Mouse (Mus musculus): ENCODE results near the gene Eid3. TPM values are rescaled to one million over a fixed set of nuclear protein-coding genes. Genes with fewer than 3 reads are reported as not detected.

The Eid3 gene
- total and polyA plus RNA-seq, 3 experiments, result 1.4 to 3.5 (median 1.5) TPM

DNA sequence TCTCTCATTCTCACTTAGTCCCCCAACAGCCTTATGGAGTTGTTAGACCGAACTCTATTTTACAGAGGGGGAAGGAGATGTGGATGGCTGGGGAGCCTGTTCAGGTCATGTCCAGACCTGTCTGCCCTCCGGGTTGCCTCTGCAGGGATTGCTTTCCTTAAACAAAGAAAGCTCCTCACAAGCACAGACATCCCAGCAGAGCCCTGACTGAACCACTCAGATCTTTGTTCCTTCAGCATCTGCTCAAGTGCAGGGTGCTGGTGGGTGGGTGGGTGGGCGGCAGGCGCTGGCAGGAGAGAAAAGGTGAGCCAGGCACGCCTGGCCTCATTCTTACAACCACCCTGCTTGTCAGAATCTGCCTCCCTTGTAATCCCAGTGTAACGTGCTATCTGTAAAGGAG, 22.3 kb upstream of the Eid3 start:
- Histone ChIP-seq H3K9me3 (replicated peaks; ENCODE audit: low read length) (no peaks in the 10 kb centered on the region), H3K4me1 (ENCODE audit: control insufficient read depth in 1 of 2, insufficient read depth in 2 of 2) (peaks cover 6 to 8% of the 10 kb centered on the region in 2 experiments; a peak in 3 of 4 replicates), H3K4me2 (ENCODE audit: insufficient read depth, low read depth, poor library complexity, severe bottlenecking) (no peak overlapping the region), H3K79me2 (replicated peaks; ENCODE audit: control insufficient read depth, extremely low read depth, insufficient read depth, poor library complexity, severe bottlenecking) (no peaks in the 10 kb centered on the region), H3K4me3 (replicated peaks in 1 of 3; ENCODE audit: low read depth in 2 of 3, low read length in 2 of 3, poor library complexity in 1 of 3) (no peak overlapping the region), H3K27ac (ENCODE audit: insufficient read depth, low read depth) (no peak overlapping the region), H3K9ac (ENCODE audit: insufficient read depth, low read depth) (no peak overlapping the region), H3K27me3 (replicated peaks) (no peaks in the 10 kb centered on the region), H3K36me3 (replicated peaks in 1 of 2; ENCODE audit: control insufficient read depth in 1 of 2, insufficient read depth in 1 of 2, low read length in 1 of 2) (no peaks in the 10 kb centered on the region)
- TF ChIP-seq CTCF (conservative IDR thresholded peaks at IDR 0.05 in 1 of 2, IDR thresholded peaks at IDR 0.05 in 1 of 2; ENCODE audit: low read depth in 2 of 2, low read length in 2 of 2), result no peak
- TF ChIP-seq ZC3H11A (IDR thresholded peaks at IDR 0.05; ENCODE audit: low read depth, low read length), result no peak
- no peak for TF ChIP-seq ELF1 (IDR thresholded peaks at IDR 0.05; ENCODE audit: low read depth, low read length)
- no peak for TF ChIP-seq CHD1 (IDR thresholded peaks at IDR 0.05; ENCODE audit: low read depth, low read length)
- TF ChIP-seq HCFC1 (IDR thresholded peaks at IDR 0.05; ENCODE audit: low read depth, low read length), result no peak
- TF ChIP-seq ETS1 (conservative IDR thresholded peaks at IDR 0.05; ENCODE audit: low read depth, low read length), result no peak
- no peak for TF ChIP-seq MAFK (IDR thresholded peaks at IDR 0.05; ENCODE audit: insufficient replicate concordance, low read length)
- TF ChIP-seq USF2 (conservative IDR thresholded peaks at IDR 0.05; ENCODE audit: low read depth, low read length), result no peak
- TF ChIP-seq PAX5 (IDR thresholded peaks at IDR 0.05; ENCODE audit: low read length), result no peak
- TF ChIP-seq NELFE (IDR thresholded peaks at IDR 0.05; ENCODE audit: low read depth, low read length), result no peak
- TF ChIP-seq JUND (conservative IDR thresholded peaks at IDR 0.05; ENCODE audit: low read depth, low read length), result no peak
- TF ChIP-seq USF1 (IDR thresholded peaks at IDR 0.05; ENCODE audit: low read depth, low read length), result no peak
- no peak for TF ChIP-seq CHD2 (IDR thresholded peaks at IDR 0.05; ENCODE audit: low read length)
- TF ChIP-seq MXI1 (IDR thresholded peaks at IDR 0.05; ENCODE audit: low read depth, low read length), result no peak
- TF ChIP-seq ZNF384 (IDR thresholded peaks at IDR 0.05; ENCODE audit: low read depth, low read length), result no peak
- no peak for TF ChIP-seq NRF1 (IDR thresholded peaks at IDR 0.05; ENCODE audit: low read depth, low read length)
- no peak for TF ChIP-seq SMC3 (IDR thresholded peaks at IDR 0.05; ENCODE audit: low read depth, low read length)
- no peak for DNase-seq (ENCODE audit: extremely low read depth)
- in situ Hi-C loops (cut with MboI; ENCODE audit: low pct_ligation_motif_present, low pct_unique_long_range_greater_than_20kb, low sequenced_read_pairs), result no loop called here
- dilution Hi-C loops (cut with MboI; ENCODE audit: extremely low pct_ligation_motif_present, extremely low pct_unique_long_range_greater_than_20kb, low sequenced_read_pairs), result no loop called here

DNA sequence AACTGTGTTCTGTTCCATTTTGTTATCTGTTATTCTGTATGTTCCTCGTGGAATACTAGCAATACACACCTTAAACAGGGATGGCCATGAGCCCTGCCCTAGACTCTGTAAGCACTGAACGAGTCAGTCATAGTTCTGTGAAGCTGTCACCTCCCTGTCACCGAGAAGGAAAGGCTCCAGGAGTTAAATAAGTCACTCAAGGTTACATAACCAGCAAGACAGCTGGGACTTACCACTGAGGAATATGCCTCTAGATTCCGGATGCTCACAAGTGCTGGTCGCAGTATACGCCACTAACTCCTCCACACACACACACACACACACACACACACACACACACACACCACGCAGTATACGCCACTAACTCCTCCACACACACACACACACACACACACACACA, 21.7 kb upstream of the Eid3 start:
- H3K4me2 ChIP-seq (ENCODE audit: insufficient read depth, low read depth, poor library complexity, severe bottlenecking), result no peak overlapping the region
- no peaks in the 10 kb centered on the region for H3K9me3 ChIP-seq (replicated peaks; ENCODE audit: low read length)
- H3K4me1 ChIP-seq (ENCODE audit: control insufficient read depth in 1 of 2, insufficient read depth in 2 of 2), result peaks cover 6 to 8% of the 10 kb centered on the region in 2 experiments; a peak in 3 of 4 replicates
- in situ Hi-C loops (cut with MboI; ENCODE audit: low pct_ligation_motif_present, low pct_unique_long_range_greater_than_20kb, low sequenced_read_pairs) (no loop called here), dilution Hi-C loops (cut with MboI; ENCODE audit: extremely low pct_ligation_motif_present, extremely low pct_unique_long_range_greater_than_20kb, low sequenced_read_pairs) (no loop called here)
- TF ChIP-seq MAX (IDR thresholded peaks at IDR 0.05; ENCODE audit: low read length) (no peak), MAZ (IDR thresholded peaks at IDR 0.05; ENCODE audit: low read depth, low read length) (no peak), TCF12 (IDR thresholded peaks at IDR 0.05; ENCODE audit: low read depth, low read length) (no peak), IRF4 (IDR thresholded peaks at IDR 0.05; ENCODE audit: low read depth, low read length) (no peak), USF2 (conservative IDR thresholded peaks at IDR 0.05; ENCODE audit: low read depth, low read length) (no peak)
- H3K79me2 ChIP-seq (replicated peaks; ENCODE audit: control insufficient read depth, extremely low read depth, insufficient read depth, poor library complexity, severe bottlenecking), result no peaks in the 10 kb centered on the region
- H3K9ac ChIP-seq (ENCODE audit: insufficient read depth, low read depth), result no peak overlapping the region
- H3K4me3 ChIP-seq (replicated peaks in 1 of 3; ENCODE audit: low read depth in 2 of 3, low read length in 2 of 3, poor library complexity in 1 of 3), result no peak overlapping the region
- no peak for DNase-seq (ENCODE audit: extremely low read depth)
- no peaks in the 10 kb centered on the region for H3K36me3 ChIP-seq (replicated peaks in 1 of 2; ENCODE audit: control insufficient read depth in 1 of 2, insufficient read depth in 1 of 2, low read length in 1 of 2)
- H3K27ac ChIP-seq (ENCODE audit: insufficient read depth, low read depth), result no peak overlapping the region
- no peaks in the 10 kb centered on the region for H3K27me3 ChIP-seq (replicated peaks)
